Mouse (Mus musculus): ENCODE data around the gene Slc44a5. TPM values are rescaled to one million over a fixed set of nuclear protein-coding genes. Genes with fewer than 3 reads are reported as not detected.
"Not testable (repeated sequence)": the region's sequence is repeated elsewhere in the genome, so short reads cannot be mapped to it uniquely, and the experiment has no call there.

The Slc44a5 gene
- polyA plus RNA-seq, 1 experiment from 2014 or later: not detected

DNA sequence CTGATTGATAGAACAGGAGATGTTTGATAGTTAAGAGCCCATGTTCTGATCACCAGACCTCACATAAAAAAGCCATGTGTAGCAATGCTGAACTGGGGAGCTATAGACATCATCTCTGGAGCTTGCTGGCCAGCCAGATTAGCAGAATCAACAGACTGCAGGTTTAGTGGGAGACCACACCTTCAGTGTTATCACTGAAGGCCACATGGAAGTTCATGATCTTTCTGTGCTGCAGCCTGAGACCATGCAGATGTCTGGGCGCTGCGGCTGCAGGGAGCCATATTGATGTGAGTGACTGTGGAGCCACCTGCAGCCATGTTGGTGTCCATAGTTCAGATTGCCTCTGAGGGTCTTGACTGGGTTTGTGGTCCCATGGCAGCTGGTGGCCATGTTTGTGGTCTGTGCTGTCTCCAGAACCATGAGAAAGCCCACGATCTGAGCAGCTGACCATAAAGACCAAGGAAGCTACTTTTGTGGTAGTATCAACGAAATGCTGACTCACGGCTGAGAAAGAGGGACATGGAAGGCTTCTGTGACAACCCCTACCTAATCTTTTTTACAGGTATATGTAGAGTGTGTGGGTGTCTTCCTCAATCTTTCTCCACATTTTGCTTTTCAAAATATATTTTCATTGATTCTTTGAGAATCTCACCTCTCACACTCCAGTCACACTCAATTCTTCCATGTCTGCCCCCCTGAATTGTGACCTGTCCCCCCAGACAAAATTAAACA, 26.7 kb downstream of the Slc44a5 start:
- Histone ChIP-seq H3K36me3 (ENCODE audit: inconsistent target) (no peaks in the 10 kb centered on the region), H3K27ac (no peak overlapping the region)
- WGBS (ENCODE audit: missing documents): 84% methylated on average over 5 of the region's 5 CpGs

DNA sequence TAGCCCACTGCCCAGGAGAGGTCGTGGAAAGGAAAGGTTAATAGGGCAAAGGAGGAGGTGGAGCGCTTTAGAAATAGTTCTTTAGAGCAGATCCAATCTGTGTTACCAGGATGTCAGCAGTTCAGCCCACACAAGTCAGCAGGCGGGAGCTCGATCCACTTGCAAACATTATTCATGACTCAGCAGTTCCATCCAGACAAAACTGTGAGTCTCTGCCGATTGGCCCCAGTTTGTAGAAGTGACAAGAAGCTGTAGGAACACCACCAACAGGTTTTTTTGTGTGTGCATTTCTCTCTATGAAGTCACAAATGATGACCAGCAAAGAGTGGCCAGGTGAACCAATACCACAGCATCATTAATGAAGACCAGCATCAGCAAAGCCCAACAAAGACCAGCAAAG, 28.1 kb downstream of the Slc44a5 start:
- no peak overlapping the region for H3K27ac ChIP-seq
- no peaks in the 10 kb centered on the region for H3K79me2 ChIP-seq (ENCODE audit: inconsistent target)
- no peak overlapping the region for H3K4me3 ChIP-seq (ENCODE audit: inconsistent target)
- no peaks in the 10 kb centered on the region for H3K36me3 ChIP-seq (ENCODE audit: inconsistent target)
- WGBS (ENCODE audit: missing documents): 88% methylated on average over 5 of the region's 5 CpGs

More for the DNA sequence above, 26.7 kb downstream of the Slc44a5 start:
- Histone ChIP-seq H3K79me2 (ENCODE audit: inconsistent target) (no peaks in the 10 kb centered on the region), H3K4me3 (ENCODE audit: inconsistent target) (no peak overlapping the region)

DNA sequence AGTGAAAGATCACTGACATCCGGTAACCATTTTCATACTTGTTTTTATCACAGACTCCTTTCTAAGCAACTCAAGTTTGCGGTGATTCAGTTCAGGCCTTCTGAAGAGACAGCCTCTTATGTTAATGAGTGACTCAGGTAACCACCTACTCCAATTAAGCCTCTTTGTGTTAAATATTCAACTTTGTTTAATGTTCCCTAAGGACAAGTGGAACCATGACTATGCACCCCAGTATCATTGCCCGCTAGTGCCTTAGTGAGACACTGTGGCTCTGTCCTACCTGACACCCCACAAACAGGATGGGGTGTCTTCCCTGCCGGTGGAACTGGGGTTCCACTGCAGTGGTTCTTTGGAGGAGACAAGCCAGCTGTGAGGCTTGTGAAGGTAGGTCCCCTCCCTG, 73.6 kb downstream of the Slc44a5 start:
- H3K27ac ChIP-seq: no peak overlapping the region
- 81% methylated on average over 4 of the region's 4 CpGs for WGBS (ENCODE audit: missing documents)
- H3K4me3 ChIP-seq (ENCODE audit: inconsistent target): no peak overlapping the region
- no peaks in the 10 kb centered on the region for H3K79me2 ChIP-seq (ENCODE audit: inconsistent target)
- H3K36me3 ChIP-seq (ENCODE audit: inconsistent target): no peaks in the 10 kb centered on the region

DNA sequence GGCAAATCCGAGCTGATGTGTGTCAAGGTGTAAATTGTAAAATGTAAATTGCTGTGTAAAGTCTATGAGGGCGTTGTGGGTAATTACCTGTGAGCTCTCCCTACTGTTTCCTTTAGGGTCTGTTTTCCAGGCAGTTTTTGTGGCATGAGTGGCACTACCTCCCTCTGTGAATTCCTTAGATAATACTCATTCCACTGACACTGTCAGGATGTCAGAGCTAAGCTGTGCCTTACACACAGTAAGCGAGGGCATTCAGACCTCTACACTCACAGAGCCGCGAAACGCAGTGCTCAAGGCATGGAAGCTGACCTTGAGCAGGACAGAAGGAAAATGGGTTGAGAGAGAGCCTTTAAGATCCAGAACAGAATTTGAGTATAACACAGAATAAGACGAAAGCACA, 80.1 kb downstream of the Slc44a5 start:
- Histone ChIP-seq H3K36me3 (ENCODE audit: inconsistent target) (no peaks in the 10 kb centered on the region), H3K27ac (no peak overlapping the region), H3K4me3 (ENCODE audit: inconsistent target) (no peak overlapping the region), H3K79me2 (ENCODE audit: inconsistent target) (no peaks in the 10 kb centered on the region)
- 77% methylated on average over 7 of the region's 7 CpGs for WGBS (ENCODE audit: missing documents)

DNA sequence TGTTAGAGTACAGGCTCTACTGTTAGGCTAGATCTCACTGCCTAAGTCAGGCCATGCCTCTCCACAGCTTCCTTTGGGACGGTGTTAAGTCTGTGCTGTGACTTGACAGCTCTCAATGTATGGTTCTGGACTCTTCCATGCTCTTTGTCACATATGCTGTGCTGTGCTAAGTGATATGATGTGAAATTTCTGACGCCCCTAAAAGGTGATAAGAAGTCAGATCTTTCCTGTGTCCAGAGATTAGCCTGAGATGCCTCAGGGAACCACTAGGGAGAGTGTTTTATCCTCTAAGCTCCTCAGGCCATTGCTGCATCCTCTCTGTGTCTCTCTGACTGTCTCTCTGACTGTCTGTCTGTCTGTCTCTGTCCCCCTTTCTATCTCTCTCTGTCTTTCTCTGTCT, 84.2 kb downstream of the Slc44a5 start:
- Histone ChIP-seq H3K27ac (no peak overlapping the region), H3K79me2 (ENCODE audit: inconsistent target) (no peaks in the 10 kb centered on the region), H3K4me3 (ENCODE audit: inconsistent target) (no peak overlapping the region), H3K36me3 (ENCODE audit: inconsistent target) (no peaks in the 10 kb centered on the region)
- 94% methylated on average over 2 of the region's 2 CpGs for WGBS (ENCODE audit: missing documents)

DNA sequence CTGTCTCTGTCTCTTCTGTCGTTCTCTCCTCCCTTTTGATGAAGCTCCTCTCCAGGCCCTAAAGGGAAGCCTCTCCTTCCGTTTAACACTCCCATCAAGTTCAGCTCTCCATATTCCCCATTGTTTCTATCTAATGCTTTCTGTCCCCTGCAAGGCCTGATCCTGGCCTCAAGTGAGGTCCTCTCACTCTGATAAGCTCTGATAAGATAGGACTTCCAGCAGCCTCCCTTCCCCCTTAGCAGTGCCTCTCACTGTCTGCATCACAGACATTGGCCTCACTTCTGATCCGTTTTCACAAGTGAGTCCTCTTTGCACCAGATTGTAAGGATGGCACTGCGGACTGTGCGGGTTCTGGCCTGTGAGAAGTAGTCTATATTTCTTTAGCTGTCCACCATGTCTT, 85.0 kb downstream of the Slc44a5 start:
- no peaks in the 10 kb centered on the region for H3K36me3 ChIP-seq (ENCODE audit: inconsistent target)
- H3K79me2 ChIP-seq (ENCODE audit: inconsistent target): no peaks in the 10 kb centered on the region
- 95% methylated on average over 4 of the region's 5 CpGs for WGBS (ENCODE audit: missing documents)
- H3K4me3 ChIP-seq (ENCODE audit: inconsistent target): no peak overlapping the region
- no peak overlapping the region for H3K27ac ChIP-seq

DNA sequence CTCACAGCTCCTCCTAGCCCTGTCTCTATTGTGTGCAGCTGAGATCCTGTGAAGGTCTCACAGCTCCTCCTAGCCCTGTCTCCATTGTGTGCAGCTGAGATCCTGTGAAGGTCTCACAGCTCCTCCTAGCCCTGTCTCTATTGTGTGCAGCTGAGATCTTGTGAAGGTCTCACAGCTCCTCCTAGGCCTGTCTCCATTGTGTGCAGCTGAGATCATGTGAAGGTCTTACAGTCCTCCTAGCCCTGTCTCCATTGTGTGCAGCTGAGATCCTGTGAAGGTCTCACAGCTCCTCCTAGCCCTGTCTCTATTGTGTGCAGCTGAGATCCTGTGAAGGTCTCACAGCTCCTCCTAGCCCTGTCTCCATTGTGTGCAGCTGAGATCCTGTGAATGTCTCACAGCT, 98.8 kb downstream of the Slc44a5 start:
- not testable (repeated sequence) for H3K4me3 ChIP-seq (ENCODE audit: inconsistent target); H3K27ac ChIP-seq; H3K36me3 ChIP-seq (ENCODE audit: inconsistent target); H3K79me2 ChIP-seq (ENCODE audit: inconsistent target)

DNA sequence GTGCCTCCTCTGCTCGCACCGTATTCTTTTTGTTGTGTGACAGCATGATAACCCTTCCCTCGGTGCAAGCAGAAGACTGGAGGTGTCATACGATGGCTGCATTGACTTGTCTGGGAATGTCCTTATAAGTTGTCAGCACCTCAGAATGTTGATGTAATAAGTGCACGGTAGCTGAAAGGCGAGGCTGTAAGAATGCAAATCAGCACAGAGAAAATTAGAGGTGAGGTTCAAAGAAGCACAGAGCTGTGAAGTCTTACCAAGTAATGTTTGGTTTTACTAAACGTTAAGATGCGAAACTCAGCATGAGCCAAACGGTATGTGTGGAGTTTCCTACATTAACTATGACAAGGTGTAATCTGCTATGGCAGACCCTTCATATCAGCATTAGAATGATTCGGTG, 102.5 kb downstream of the Slc44a5 start:
- H3K36me3 ChIP-seq (ENCODE audit: inconsistent target): no peaks in the 10 kb centered on the region
- WGBS (ENCODE audit: missing documents): 93% methylated on average over 10 of the region's 10 CpGs
- no peak overlapping the region for H3K27ac ChIP-seq
- no peak overlapping the region for H3K4me3 ChIP-seq (ENCODE audit: inconsistent target)
- no peaks in the 10 kb centered on the region for H3K79me2 ChIP-seq (ENCODE audit: inconsistent target)

DNA sequence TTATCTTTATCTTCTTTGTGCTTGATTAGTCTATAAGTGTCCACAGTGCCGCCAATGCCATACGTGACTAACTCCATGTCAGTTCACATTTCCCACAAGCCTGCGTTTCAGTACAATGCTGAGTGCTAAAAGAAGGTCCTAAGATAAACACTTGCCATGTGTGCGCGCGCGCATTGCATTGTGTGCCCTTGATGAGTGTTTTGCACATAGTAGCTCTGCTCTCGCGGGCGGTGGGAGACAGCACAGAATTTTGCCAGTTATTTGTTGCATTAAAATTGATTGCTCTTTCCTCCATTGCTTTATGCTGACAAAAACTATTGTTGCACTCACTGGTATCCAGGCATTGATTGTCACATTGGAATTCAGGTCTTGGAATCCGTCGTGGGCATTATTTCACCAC, 108.5 kb downstream of the Slc44a5 start:
- no peak overlapping the region for H3K27ac ChIP-seq
- no peak overlapping the region for H3K4me3 ChIP-seq (ENCODE audit: inconsistent target)
- no peaks in the 10 kb centered on the region for H3K79me2 ChIP-seq (ENCODE audit: inconsistent target)
- H3K36me3 ChIP-seq (ENCODE audit: inconsistent target): no peaks in the 10 kb centered on the region
- 89% methylated on average over 12 of the region's 12 CpGs for WGBS (ENCODE audit: missing documents)

DNA sequence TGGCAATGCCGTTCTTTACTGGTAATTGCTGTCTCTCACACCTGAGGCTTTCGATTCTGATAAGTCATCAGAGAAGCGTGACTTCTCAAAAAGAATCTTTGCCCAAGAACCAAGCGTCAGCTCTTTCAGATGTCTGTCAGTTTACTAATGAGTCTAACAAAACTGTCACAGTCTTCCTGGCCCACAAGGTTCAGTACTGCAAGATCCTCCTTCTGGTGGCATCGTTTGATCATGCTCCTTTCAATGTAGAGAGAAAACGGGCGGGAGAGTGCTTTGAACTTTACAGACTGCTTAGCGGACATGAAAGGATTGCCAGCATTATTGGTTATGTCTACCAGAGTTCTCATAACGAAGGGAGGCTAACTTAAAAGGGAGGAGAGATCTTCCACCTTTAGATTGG, 109.0 kb downstream of the Slc44a5 start:
- Histone ChIP-seq H3K79me2 (ENCODE audit: inconsistent target) (no peaks in the 10 kb centered on the region), H3K36me3 (ENCODE audit: inconsistent target) (no peaks in the 10 kb centered on the region), H3K4me3 (ENCODE audit: inconsistent target) (no peak overlapping the region), H3K27ac (no peak overlapping the region)
- 89% methylated on average over 9 of the region's 9 CpGs for WGBS (ENCODE audit: missing documents)

DNA sequence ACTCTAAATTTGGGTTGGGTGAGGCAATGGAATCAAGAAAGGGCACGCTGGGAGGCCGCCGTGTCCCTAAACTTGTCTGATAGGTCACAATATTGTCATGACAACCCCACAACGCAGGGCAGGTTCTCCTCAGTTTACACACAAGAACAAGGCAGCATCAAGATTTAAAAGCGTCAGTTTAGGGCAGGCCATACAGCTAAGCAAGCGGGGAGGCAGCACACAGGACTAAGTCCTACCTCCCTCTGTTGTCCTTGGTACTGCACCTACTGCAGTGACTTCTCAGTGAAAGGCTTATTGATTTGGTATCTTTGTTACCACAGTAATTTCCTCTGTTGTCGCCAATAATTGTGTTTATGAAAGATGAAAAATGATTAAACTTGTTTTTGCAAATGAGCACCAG, 109.7 kb downstream of the Slc44a5 start:
- no peaks in the 10 kb centered on the region for H3K36me3 ChIP-seq (ENCODE audit: inconsistent target)
- H3K79me2 ChIP-seq (ENCODE audit: inconsistent target): no peaks in the 10 kb centered on the region
- WGBS (ENCODE audit: missing documents): 90% methylated on average over 7 of the region's 7 CpGs
- no peak overlapping the region for H3K27ac ChIP-seq
- no peak overlapping the region for H3K4me3 ChIP-seq (ENCODE audit: inconsistent target)

DNA sequence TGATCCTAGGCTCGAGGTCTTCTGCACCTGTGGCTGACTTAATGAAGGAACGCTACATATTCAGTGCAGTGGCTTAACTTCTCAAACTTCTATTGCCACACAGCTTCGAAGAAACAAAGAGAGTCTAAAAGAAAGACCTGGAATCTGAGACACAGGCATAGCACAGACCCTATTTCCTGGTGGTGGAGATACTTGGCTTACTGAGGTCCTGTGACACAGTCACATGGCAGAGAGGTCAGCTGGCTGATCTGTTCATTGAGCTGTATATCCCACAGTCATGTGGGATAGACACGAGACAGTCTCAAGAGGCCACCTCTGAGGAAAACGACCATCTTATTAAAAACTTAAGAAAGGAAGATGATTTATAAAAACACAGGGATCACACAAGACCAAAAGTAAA, 116.8 kb downstream of the Slc44a5 start:
- H3K27ac ChIP-seq: no peak overlapping the region
- H3K36me3 ChIP-seq (ENCODE audit: inconsistent target): no peaks in the 10 kb centered on the region
- H3K4me3 ChIP-seq (ENCODE audit: inconsistent target): no peak overlapping the region
- H3K79me2 ChIP-seq (ENCODE audit: inconsistent target): no peaks in the 10 kb centered on the region
- WGBS (ENCODE audit: missing documents): 89% methylated on average over 5 of the region's 5 CpGs

DNA sequence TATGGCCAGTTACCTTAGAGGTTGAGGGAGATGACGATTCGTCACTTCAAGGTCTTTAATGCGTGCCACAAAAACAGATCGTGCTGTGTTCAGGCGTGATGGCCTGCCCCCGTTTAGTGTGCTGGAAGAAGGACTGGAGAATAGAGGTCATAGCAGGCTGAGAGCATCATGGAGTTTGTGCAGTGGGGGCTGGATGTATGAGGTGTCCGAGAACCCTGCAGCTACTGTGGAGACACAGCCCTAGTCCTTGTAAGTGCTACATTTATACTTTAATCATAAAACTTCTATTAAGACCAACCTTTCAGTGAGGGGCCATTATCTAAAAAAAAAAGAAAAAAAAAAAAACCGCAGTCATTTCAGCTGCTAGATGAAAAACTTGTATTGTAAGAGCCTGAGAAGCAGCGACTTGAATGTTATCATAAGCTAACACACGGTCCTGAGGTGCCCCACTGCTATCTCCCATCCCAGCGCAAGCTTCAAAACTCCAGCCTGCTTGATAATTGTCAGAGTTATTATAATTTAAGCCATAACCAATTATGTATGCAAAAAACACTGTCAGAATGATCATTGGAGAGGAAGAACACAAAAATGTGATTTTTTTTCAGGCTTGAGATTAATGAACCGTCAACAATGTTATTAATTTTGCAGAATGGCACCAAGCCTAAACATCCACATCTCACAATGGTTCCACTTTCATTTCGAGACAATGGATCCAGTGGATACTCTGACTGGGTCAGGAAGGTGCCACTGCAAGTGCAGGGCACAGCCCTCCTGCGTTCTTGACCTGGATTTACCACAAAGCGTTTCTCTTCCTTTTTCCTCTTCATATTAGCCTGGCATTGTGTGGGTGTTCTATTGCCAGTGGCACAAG, 118.5 kb downstream of the Slc44a5 start:
- no peaks in the 10 kb centered on the region for H3K79me2 ChIP-seq (ENCODE audit: inconsistent target)
- H3K27ac ChIP-seq: no peak overlapping the region
- H3K36me3 ChIP-seq (ENCODE audit: inconsistent target): no peaks in the 10 kb centered on the region
- no peak overlapping the region for H3K4me3 ChIP-seq (ENCODE audit: inconsistent target)
- WGBS (ENCODE audit: missing documents): 67% methylated on average over 14 of the region's 15 CpGs

DNA sequence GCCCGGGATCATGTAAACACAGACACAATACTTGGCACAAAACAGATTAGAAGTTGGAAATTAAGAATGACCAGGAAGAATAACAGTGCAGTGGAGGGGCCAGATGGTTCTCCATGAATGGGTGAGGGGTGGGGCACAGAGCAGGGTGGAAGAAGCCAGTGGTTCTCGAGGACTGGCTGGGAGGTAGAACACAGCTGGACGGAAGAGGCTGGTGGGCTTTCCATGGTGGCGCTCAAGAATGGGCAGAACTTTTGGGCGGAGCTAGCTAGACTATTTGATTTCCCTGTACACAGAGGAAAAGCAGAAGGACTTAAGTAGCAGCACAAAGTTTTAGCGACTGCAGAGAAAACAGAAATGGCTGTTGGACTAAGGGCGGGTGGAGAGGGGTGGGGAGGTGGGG, 119.2 kb downstream of the Slc44a5 start:
- Histone ChIP-seq H3K36me3 (ENCODE audit: inconsistent target) (no peaks in the 10 kb centered on the region), H3K27ac (no peak overlapping the region), H3K79me2 (ENCODE audit: inconsistent target) (no peaks in the 10 kb centered on the region), H3K4me3 (ENCODE audit: inconsistent target) (no peak overlapping the region)
- 23% methylated on average over 7 of the region's 7 CpGs for WGBS (ENCODE audit: missing documents)

DNA sequence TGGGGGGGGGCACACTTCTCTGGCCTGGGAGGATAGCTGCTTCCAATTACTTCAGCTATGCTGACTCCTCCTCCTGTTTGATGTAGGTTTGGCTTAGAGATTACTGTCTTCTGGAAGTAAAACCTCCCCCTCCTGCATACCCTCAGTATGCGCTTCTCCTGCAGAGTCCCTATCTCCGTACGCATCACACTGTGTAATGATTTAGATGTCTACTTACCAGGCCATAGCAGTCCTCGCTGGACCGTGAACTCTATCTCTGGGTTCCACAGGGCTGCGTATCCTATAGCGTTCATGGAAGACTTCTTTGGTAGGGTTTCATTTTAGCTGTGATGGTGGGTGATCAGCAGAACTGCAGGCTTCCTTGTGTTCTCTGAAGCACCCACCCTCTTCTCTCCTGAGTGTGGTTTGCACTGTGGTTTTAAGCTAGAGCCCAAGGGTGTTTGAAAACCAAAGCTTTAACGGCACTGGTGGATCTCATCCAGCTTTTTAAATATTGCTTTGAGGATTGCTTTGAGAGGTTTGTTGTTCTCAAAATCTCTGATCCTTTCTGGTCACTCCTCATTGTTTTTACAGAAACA, 120.6 kb downstream of the Slc44a5 start:
- H3K79me2 ChIP-seq (ENCODE audit: inconsistent target): no peaks in the 10 kb centered on the region
- H3K36me3 ChIP-seq (ENCODE audit: inconsistent target): no peaks in the 10 kb centered on the region
- WGBS (ENCODE audit: missing documents): 40% methylated on average over 8 of the region's 8 CpGs
- H3K27ac ChIP-seq: no peak overlapping the region
- H3K4me3 ChIP-seq (ENCODE audit: inconsistent target): no peak overlapping the region
